Mouse (Mus musculus) layer of hippocampus, postnatal 25 days (tissue): ENCODE results near the gene Plxna4. TPM values are rescaled to one million over a fixed set of nuclear protein-coding genes. Genes with fewer than 3 reads are reported as not detected.

ENCODE experiments used
- DNase-seq, 2 experiments: peaks; one replicate each; pipeline ENCODE4 v3.0.0; 2022; ENCODE audit warnings: mixed read lengths in 2 of 2, low spot score in 1 of 2; ENCODE audit errors: extremely low spot score in 1 of 2
- total RNA-seq, 2 experiments: library from RNA; stranded (reverse); gene quantifications; 2 replicates each; pipeline ENCODE4 v1.2.3; 2021

The Plxna4 gene
- total RNA-seq, 2 experiments from 2014 or later, result 114 to 132 TPM

- no peak for DNase-seq
These were observed 178.4 kb downstream of the Plxna4 start for GRCm38 (mm10) chr6:32409625-32410024.

DNA sequence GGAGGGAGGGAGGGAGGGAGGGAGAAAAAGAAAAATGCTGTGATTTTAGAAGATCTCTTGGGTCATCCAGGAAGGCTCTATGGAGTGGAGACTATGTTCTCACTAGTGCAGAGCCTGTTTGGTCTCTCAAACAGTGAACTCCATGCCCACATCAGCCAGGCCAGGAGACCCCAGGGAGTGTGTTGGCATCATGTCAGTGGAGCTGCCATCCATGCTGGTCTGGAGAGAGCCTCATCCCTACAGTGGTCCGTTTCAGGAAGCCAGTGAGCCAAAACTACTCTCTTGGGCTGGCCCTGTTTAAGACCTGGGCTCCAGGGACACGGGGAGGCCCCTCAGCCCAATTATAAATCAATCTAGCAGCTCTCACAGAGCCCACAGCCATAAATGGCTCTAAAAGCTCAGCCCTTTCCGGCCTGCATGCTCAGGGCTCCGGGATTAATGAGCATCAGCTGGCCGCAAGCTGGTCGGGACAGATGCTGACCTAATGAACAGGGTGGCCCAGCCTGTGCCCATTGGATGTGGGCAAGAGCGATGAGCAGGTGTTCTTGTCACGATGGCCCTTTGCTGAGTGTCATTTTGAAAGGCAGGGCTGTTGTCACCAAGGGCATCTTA, 180.3 kb downstream of the Plxna4 start:
- no peak for DNase-seq

DNA sequence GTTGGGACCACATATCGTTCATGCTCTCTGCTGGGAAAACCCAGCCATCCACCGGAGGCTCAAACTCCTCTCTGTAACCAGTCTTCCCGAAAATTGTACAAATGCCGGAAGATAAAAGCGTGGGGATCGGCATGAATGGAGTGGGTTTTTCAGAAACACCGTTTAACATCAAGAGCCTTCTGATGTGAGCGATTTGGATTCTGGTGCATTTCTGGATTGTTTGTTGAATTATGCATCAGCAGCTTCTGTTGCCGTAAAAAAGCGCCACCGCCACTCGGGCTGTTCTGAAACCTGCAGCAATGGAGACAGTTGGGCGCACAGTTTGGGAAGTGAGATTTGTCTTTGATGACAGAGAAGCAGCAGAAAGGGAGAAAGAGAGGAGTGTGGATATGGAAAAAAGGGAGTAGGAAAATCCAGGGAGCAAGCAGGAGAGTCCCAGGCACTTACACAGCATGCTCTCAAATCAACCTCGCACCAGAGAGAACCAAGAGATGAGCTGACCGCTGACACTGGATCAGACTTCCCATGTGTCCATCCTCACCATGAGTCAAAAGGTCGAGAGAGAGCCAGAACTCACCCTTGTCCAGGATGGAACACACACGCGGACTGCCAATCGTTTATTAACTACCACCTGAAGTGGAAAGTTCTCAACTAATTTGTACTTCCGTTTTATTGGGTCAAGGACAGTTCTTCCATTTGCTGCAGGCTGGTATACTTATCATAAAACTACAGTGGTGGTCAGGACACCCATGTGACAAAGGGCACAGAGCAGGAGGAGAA, 181.5 kb downstream of the Plxna4 start:
- no peak for DNase-seq

DNA sequence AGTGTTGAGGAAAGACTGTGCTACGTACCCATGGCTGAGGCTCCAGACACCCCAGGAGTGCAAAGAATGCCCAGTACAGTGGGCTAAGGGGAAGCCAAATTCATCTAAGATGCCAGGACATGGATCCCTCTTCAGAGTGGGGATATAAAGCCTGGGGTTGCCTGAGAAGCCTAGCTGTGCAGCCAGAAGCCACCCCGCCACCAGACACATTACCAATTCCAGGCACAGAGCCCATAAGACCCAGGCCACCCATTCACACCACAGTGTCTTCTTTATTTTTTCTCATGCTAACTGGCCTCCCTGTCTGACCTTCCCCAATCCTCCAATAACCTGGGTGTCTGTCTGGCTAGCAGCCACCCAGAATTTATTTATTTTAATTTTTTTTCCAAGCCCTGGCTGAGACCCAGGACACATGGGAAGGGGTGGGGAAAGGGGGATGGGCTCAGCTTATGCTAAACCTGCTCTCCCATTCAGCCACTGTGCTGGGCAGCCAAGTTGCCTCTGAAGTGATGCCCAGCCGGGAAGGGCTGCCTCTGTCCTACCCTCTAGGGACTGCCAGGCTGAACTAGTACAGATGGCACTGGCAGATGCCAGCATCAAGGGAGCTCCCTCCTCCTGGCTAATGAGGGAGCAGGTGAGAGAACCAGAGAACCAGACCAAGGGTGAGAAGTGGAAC, 185.3 kb downstream of the Plxna4 start:
- DNase-seq, result no peak

GRCm38 (mm10) chr6:32398261-32398660, 189.7 kb downstream of the Plxna4 start:
- DNase-seq, result no peak

DNA sequence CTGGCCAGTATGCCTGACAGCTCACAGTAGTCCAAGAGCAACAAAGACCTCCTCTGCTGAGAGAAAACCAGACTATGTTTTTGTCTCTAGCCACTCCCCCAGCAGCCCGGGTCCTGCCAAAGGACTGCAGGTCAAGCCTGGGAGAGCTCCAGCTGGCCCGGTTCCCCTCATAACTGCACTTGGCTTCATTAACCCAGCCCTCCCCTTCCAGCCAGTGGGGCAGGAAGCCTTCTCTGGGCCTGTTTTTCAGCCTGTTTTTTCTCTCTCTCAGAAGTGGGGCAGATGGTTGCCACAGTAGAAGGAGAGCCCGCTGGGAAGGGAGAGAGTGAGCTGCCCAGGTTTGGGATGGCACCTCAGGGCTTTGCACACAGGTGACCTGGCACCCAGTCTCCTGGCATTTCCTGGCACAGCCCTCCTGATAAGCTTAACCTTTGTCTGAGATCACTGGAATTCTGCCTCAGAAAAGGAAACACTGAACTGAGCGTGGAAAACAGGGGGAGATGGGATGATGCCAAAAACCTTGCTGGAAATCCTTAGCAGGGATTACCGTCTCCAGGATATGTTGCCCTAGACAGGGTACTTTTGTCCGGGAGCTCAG, 190.8 kb downstream of the Plxna4 start:
- peak in 1 of 2 experiments; percentile 66 for DNase-seq

- DNase-seq, result no peak
These were observed 192.6 kb downstream of the Plxna4 start for GRCm38 (mm10) chr6:32395415-32395814.

- no peak for DNase-seq
These were observed 195.7 kb downstream of the Plxna4 start for GRCm38 (mm10) chr6:32392262-32392661.

DNA sequence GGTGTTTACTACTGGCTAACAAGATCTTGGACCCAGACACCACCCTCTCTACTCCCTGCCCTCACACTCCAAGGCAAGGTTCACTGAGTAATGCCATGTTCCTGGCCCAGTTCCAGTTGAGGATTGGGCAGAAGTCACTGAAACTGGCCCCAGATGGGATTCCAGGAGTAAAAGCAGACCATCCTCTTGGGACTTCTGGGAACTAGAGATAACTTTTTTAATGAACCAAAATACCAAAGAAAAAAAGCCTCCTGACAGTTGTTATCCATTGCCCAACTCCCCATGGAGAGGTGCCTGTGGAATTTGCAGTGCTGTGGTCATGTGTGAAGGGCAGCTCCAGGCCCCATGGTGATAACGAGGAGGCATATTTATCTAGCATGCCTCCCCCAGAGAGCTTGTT, 199.7 kb downstream of the Plxna4 start:
- DNase-seq, result no peak

DNA sequence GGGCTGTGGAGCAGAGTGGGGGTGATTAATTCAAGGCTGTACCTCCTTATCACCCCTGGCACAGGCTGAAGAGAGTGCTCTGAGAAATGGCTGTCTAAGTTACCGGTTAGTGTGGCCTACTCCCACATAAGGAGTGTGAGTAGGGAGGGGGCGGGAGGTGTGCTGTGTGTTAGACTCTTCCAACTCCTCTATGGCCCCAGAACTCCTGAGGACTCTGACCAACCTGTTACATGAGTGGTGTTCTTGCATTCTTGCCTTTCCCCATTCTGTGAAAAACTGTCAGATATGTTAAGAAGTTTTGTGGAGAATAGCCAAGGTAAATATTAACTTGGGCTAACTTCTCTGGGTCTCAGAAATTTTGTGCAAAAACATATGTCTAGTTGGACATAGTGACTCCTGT, 201.1 kb downstream of the Plxna4 start:
- DNase-seq, result no peak

GRCm38 (mm10) chr6:32384937-32385336, 203.1 kb downstream of the Plxna4 start:
- no peak for DNase-seq

DNA sequence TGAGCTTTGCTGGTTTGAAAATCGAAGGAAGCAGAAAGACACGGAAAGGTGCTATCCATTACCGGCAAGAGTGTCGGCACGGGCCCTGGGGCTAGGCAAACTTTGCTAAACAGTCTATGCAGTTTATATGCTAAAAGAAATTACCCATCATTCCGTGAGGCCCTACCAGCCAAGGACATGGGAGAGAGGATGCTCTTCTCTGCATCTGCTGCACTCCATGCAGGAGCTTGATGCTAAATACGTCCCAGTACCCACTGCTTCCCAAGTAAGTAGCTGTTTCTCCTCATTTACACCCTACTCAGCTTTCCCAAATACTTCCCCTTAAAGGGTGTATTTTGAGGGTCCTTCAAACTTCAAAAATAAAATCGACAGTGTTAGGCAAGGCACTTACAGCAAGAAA, 203.6 kb downstream of the Plxna4 start:
- DNase-seq, result no peak

- no peak for DNase-seq
These were observed 206.5 kb downstream of the Plxna4 start for GRCm38 (mm10) chr6:32381516-32381915.

DNA sequence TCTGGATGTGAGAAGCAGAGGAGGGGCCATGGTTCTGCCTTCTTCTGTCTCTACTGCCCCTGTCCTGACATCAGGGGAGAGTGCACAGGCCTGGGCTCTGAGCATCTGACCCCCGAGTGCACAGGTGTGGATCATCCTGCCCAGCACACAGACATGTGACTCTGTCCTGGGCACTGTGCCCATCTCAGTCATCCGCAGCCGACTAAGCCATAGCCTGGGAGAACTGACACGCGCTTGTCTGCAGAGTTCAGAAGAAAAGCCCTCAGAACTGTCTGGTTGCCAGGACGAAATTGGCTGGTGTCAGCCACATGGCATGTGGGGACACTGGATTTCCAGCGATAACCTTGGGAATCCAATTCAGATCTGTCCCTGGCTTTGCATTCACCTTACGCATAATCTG, 210.8 kb downstream of the Plxna4 start:
- DNase-seq, result peak in 1 of 2 experiments; percentile 34

DNA sequence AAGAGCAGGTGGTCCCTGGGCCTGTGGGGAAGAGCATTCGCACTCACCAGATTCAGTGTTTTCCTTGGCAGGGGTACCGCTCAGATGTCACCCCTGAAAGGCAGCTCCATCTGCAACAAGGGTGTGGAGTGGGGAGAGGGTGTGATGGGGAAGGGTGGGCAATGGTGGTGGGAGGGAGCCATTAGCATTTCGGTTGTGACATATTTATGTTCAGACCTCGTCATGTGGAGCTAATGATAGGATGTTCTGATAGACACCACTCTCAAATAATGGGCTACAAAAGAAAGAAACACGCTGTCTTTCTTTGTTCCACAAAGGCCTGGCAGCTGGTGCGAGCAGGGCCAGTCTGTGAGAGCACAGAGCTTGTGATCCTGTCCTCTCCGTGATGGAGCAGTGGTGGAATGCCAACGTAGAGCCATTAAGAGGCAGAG, 214.0 kb downstream of the Plxna4 start:
- DNase-seq, result no peak

- no peak for DNase-seq
These were observed 218.9 kb downstream of the Plxna4 start for GRCm38 (mm10) chr6:32369092-32369491.

DNA sequence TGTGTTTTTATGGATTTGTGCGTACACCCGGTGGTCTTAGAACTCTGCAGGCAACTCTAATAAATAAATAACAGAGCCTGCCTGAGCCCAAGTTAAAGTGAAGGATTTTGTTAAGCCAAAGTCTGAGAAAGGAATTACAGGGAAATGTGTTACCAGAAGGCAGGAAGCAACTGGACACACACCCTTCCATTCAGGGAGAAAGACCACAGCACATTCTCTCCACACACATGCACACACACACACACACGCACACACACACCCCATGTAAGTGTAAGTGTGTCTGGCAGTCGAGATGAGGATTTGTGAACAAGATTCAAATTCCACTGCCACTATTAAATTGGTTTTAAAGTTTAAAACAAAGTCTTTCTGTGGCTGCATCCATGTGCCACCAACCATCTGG, 219.6 kb downstream of the Plxna4 start:
- no peak for DNase-seq

GRCm38 (mm10) chr6:32364933-32365332, 223.1 kb downstream of the Plxna4 start:
- DNase-seq, result no peak

DNA sequence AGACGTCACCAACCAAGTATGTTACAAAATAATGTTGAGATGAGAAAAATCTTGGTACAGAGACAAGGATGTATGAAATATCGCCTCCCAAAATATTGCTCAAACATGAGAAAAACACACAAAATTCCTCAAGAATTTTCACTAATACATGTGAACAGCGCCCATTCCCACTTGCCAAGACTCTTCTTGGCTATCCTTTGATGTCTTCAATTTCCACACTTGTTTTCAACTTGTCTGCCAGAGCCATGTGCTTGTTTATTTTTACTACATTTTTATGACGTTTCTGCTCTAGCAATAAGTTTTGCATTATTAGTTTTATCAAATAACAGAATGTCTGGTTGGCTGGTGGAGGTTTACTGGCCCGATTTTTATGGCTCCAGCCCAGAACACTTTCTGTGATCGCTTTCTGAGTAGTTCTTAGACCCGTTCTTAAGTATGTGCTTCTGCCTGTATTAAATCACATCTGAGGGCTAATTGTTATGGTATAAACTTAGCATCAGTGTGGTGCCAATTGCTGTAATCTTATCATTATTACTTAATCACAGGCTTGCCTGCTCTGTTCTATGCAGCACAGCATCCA, 224.4 kb downstream of the Plxna4 start:
- DNase-seq, result no peak

DNA sequence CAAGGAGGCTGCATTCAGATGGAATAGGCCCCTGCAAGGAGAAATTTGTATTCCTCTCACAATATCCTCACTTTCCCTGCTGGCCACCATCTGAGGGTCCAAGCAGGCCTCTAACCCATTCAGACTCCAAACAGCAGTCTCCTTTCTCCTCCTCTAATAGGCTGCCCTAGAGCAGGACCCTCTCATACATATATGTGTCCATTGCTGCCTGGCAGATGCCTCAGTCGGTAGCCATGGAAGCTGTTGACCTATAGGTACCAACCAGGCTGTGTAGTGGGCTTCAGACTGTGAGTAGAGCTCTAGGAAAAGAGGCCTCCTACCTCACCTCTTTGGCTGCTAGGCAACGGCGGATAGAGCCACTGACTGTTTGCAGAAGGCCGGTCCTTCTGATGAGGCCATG, 225.6 kb downstream of the Plxna4 start:
- no peak for DNase-seq

- no peak for DNase-seq
These were observed 228.3 kb downstream of the Plxna4 start for GRCm38 (mm10) chr6:32359675-32360074.
